Comparison of ENCODE assay signal across 23 mouse cellular contexts in the genomic region with DNA sequence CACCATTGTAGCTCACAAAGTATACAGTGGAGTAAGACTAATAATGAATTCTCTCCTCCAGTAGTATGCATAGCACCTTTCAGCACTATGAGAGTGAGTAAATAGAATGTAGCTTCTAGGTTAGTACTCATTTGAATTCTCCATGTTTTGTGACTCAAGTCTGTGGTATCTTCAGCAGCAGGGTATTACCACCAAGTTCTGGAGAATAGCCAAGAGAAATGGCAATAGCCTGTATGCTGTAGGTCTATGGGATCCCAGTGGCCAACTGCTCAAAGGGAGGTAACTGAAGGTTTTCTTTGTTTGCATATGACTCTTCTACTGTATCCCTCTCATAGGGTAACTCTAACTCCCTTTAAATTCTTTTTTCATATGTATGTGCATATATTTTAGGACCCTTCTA. TPM values are rescaled to one million over a fixed set of nuclear protein-coding genes. Genes with fewer than 3 reads are reported as not detected.
"Had no signal": no experiment of that assay in that cellular context is flagged by ENCODE, and none has a peak within 500 bp of the region (broad histone marks: within the 10 kb centered on the region; RNA-seq: fewer than 3 reads in every experiment).

No protein-coding gene starts in this region.

- H3K4me1 ChIP-seq: lung, embryonic 15.5 days; megakaryocyte, embryonic 14.5 days; midbrain, embryonic 13.5 days; neural tube, embryonic 13.5 days; neural tube, embryonic 15.5 days had no signal

- H3K4me3 ChIP-seq: lung, embryonic 15.5 days; megakaryocyte, embryonic 14.5 days; midbrain, embryonic 13.5 days; myocyte; neural tube, embryonic 13.5 days; neural tube, embryonic 15.5 days had no signal

- H3K27ac ChIP-seq: lung, embryonic 15.5 days; macrophage; midbrain, embryonic 13.5 days; neural tube, embryonic 13.5 days; neural tube, embryonic 15.5 days had no signal

- H3K9me3 ChIP-seq: lung, embryonic 15.5 days; megakaryocyte, embryonic 14.5 days had no signal

- DNase-seq: liver, postnatal 0 days; lung, adult 2 months; lung, postnatal 14 days; lung, postnatal 36 days; retina, postnatal 1 day; right cerebral cortex, adult 18-20 months; thymus, adult 18-20 months; thymus, postnatal 14 days; thymus, postnatal 36 days had no signal

- H3K9ac ChIP-seq: liver, postnatal 0 days; lung, embryonic 15.5 days; midbrain, embryonic 13.5 days; neural tube, embryonic 13.5 days; neural tube, embryonic 15.5 days had no signal

- ATAC-seq: liver, postnatal 0 days; lung, postnatal 0 days; midbrain, embryonic 13.5 days; midbrain, embryonic 16.5 days had no signal

- H3K27me3 ChIP-seq: lung, embryonic 15.5 days; megakaryocyte, embryonic 14.5 days; midbrain, embryonic 13.5 days; neural tube, embryonic 13.5 days; neural tube, embryonic 15.5 days had no signal

- H3K4me2 ChIP-seq: lung, embryonic 15.5 days; midbrain, embryonic 11.5 days; midbrain, embryonic 13.5 days; neural tube, embryonic 13.5 days; neural tube, embryonic 15.5 days had no signal

RNA-seq across cellular contexts. Expression of a gene that starts 50.8 kb away (rescaled TPM):
- polyA plus RNA-seq: lung, adult 2 months; lung, embryonic 15.5 days; macrophage; midbrain, embryonic 11.5 days; midbrain, embryonic 13.5 days; neural tube, embryonic 11.5 days; neural tube, embryonic 13.5 days; neural tube, embryonic 15.5 days; spleen, adult 2 months; stomach, embryonic 14.5 days; thymus, postnatal 0 days had no signal
